Mouse (Mus musculus): ENCODE results near the gene Trpv4. TPM values are rescaled to one million over a fixed set of nuclear protein-coding genes. Genes with fewer than 3 reads are reported as not detected.

Gene Trpv4
- polyA plus RNA-seq, 1 experiment = 30.3 TPM

DNA sequence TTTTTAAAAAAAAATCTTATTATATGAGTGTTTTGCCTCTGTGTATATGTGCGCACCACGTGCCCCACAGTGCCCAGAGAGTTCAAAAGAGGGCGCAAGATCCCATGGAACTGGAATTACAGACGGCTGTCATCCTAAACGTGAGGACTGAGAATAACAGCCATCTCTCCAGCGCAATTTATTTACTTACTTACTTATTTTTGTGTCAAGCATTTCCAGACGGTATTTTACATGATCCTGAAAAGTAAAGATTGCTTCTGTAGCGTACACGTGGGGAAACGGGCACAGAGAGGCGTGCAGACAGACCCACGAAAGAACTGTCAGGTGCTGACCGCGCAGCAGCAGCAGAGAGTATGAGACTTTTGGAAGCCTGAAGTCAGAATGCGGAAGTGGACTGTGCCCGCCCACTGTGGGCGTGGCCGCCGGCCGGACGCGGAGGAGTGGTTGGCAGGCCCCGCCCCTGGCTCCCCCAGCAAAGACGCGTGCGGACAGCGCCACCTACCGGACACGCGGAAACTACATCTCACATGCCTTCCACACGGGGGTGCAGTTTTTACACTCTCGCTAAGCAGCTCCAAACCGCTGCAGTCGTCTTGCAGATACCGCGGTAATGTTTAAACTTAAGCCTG lies 9.1 kb upstream of the Trpv4 start:
- DNase-seq (ENCODE audit: low read depth) = no peak

DNA sequence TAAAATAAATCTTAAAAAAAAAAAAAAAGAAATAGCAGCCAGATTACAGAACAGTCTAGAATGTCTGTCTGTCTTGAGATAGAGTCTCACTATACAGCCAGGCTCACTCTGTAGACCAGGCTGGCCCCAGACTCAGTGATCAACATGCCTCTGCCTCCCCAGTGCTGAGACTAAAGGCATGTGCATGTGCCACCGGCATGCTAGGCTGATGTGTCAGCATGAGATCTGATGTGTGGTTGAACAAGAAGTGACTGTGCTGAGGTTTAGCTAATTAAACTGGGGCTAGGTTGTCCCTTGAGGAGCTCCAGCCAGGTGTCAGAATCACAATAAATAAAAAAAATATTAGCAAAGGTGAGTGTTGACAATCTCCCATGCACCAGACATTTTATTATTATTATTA lies 8.4 kb upstream of the Trpv4 start:
- no peak for DNase-seq (ENCODE audit: low read depth)

- no peak for DNase-seq (ENCODE audit: low read depth)
Observed at GRCm38 (mm10) chr5:114664750-114665149, 6.5 kb upstream of the Trpv4 start.

DNA sequence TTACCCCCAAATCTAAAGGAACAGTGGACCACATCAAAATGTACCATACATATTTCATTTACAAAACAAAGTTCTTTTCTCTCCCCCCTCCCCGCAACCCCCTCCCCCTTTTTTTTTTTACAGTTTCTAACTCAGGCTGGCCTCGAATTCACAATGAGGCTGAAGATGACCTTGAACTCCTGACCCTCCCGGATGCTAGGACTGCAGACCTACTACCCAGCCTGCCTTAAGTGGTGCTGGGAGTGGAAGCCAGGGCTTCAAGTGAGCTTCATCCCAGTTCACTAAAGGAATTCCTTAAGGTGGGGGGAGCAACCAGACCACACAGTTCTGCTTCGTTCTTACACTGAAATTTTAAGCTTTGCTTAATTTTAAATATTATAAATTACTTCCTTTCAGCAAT lies 5.9 kb upstream of the Trpv4 start:
- DNase-seq (ENCODE audit: low read depth) = no peak

DNA sequence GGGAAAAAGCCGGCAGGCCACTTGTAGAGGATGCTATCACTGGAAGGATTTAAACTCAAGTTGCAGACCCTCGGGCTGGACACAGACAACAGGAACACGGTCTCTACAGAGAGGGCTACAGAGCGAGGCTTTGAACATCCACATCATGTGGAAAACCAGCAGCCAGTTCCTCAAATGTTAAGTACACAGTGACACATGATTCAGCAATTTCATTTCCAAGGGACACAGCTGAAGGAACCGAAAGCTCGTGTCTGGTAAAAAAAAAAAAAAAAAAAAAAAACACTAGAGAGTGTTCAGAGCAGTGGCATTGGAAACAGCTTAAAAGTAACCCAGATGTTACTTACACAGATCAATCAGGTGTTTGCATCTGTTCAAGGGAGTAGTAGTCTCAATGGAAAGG lies 2.8 kb upstream of the Trpv4 start:
- DNase-seq (ENCODE audit: low read depth) = no peak

- no peak for DNase-seq (ENCODE audit: low read depth)
Observed at GRCm38 (mm10) chr5:114657426-114657825, 795 bp downstream of the Trpv4 start.

GRCm38 (mm10) chr5:114656305-114656704 lies 1.9 kb downstream of the Trpv4 start:
- no peak for DNase-seq (ENCODE audit: low read depth)

DNA sequence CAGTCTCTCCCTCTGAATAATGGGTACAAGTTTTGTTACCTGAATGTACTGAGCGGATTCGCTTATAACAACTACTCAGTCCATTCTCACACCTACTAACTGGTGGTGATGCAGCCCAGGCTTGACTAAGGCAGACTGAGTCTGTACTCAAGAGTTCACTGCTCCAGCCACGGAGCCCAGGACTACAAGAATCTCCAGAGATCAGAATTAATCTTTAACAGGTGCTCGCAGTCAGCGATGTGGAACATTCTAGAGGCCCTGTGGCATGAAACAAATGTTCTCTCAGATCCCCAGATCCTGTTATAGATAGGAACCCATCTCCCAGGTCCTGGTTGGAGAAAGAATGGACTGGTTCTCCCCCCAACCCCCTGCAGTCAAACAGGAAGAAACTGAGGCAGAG lies 2.5 kb downstream of the Trpv4 start:
- DNase-seq (ENCODE audit: low read depth) = no peak

- DNase-seq (ENCODE audit: low read depth) = no peak
Observed at GRCm38 (mm10) chr5:114653656-114654437, 4.4 kb downstream of the Trpv4 start.

DNA sequence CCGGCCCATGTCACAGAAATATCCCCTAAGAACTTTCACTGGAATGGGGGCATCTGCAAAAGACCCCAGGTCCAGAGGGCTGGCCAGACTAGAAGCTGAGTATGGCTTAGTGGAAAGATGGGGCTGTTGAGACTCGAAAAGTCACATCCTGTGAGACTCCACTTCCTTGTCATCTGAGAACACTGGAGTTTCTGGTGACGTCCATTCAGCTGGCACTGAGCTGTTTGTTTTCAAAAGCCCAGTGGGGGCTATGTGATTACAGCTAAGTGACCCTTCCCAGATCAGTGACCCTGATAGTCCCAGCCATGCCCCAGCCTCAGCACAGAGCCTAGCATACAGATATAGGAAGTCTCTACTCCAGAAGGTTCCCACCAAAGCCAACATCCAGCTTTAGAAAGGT lies 6.8 kb downstream of the Trpv4 start:
- DNase-seq (ENCODE audit: low read depth) = no peak

DNA sequence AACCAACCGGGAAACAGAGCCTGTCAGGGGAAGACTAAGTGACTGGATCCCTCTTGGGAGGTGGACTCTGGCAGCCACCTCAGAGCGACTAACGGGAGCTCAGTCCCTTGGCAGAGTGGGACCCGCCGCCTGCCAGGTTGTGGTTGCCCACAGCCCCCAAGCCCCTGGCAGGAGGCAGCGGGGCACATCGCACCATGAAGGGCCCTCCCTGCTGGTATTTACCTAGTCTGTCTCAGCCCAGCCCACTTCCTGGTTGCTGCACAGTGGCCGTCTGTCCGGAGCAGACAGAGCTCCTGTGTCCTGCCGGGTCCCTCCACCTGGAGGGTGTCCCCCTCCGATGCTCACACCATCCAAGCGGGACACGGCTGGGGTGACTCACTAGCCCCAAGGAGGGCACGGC lies 7.2 kb downstream of the Trpv4 start:
- no peak for DNase-seq (ENCODE audit: low read depth)

DNA sequence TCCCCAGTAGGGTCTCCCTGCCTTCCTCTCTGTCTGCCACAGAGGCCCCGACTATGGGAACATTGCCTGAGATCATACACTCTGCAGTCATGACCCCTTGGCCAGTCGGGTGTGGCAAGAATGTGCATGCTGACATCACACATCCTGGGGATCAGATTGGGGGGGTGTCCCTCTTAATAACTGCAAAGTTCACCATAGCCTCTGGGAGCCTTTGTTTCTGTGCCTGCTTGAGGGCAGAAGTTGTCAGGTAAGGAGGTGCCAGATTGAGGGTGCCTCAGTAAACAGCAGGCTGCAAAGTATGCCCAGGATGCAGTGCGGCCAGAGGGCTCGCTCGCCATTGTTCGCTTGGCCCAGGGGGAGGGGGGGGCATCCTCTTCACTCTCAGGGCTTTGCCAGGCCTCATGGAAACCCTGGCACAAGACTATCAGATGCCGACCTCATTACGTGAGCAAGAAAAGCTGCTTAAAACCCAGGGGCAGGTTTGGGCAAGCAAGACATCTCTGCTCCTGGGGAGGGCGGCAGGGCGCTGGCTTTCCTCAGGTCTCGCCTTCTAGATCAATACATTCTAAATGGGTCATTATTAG lies 9.4 kb downstream of the Trpv4 start:
- no peak for DNase-seq (ENCODE audit: low read depth)

DNA sequence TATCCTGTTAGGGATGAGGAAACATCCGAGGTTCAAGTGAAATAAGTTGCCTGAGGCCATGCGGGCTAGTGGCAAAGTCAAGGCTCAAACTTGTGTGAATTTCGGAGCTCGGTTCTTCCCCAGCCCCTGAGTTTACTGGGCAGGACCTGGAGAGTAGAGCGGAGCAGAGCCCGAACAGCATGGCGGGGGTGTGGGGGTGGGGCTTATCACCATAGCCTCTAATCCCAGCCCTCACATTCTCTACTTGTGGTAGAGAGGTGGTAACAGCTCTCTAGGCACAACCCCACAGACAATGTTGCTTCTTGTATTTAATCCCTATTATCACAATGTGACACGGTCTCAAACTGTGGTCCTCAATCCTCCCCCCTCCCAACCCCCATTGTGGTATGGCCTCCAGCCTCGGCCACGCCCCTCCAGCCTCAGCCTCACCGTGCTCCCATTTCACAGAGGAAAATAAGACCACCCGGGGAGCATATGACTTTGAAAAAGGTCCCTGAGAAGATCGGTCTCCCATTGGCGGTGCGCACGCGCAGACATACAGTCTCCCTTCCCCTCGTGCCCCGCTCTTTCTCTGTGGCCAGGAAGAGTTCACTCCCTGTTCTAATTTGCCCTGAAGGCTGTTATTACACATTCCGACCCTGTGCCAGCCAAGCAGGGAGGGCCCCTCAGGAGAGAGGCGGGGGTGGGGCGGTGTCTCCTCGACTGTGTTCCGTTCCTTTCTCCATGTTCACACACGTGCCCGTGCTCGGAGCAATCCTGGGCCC lies 10.8 kb downstream of the Trpv4 start:
- no peak for DNase-seq (ENCODE audit: low read depth)

- DNase-seq (ENCODE audit: low read depth) = no peak
Observed at GRCm38 (mm10) chr5:114645916-114646315, 12.3 kb downstream of the Trpv4 start.

DNA sequence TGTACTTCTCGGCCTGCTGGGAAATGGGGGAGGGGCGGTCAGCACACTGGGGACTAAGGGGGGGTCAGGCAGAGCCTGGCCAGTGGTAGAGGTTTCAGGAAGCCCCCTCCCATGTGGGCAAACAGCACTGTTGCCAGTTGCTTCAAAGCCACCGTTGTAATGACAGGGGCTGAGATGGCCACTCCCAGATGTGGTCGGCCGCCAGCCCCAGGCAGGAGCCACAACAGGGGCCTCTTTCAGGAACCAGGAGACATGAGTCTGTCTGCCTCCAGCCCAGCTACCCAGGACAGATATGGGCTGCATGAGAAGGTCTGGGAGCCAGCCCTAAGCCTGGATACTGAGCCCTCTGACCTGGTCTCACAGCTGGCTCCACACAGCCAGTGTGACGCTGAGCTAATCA lies 13.3 kb downstream of the Trpv4 start:
- no peak for DNase-seq (ENCODE audit: low read depth)

GRCm38 (mm10) chr5:114640809-114641208 lies 17.4 kb downstream of the Trpv4 start:
- DNase-seq (ENCODE audit: low read depth) = no peak

- no peak for DNase-seq (ENCODE audit: low read depth)
Observed at GRCm38 (mm10) chr5:114639645-114639957, 18.6 kb downstream of the Trpv4 start.

- DNase-seq (ENCODE audit: low read depth) = no peak
Observed at GRCm38 (mm10) chr5:114638769-114639644, 19.2 kb downstream of the Trpv4 start.

GRCm38 (mm10) chr5:114636091-114636490 lies 22.1 kb downstream of the Trpv4 start:
- no peak for DNase-seq (ENCODE audit: low read depth)

DNA sequence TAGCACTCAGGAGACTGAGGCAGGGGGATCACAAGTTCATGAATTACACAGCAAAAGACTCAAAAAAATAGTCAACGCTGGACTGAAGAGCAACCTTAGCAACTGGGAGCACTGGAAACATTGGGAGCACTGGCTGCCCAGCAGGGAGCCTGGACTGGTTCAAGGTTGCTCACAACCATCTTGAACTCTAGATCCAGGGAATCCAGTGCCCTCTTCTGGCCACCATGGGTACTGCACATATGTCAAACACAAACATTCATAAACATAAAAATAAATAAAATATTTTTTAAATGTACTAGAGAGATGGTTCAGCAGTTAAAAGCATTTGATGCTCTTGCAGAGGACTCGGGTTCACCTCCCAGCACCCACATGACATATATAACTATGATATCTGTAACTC lies 26.9 kb downstream of the Trpv4 start:
- no peak for DNase-seq (ENCODE audit: low read depth)

DNA sequence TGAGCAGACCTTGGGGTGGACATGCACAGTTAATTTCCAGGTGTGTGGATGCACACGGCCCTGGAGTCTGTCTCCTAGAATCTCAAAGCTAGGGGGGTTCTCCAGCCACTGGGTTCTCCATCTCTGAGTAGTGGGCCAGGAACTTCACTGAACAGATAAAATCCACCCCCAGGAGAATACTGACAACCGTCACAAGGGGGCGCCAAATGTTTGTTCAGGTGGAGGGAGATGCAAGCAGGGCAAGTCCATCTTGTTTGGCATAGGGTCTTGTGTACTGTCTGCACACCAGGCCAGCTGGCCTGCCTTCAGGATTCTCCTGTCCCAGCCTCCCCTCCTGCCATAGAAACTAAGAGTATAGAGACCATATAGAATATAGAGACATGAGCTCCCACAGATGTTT lies 32.6 kb downstream of the Trpv4 start:
- no peak for DNase-seq (ENCODE audit: low read depth)

GRCm38 (mm10) chr5:114620305-114620704 lies 37.9 kb downstream of the Trpv4 start:
- no peak for DNase-seq (ENCODE audit: low read depth)

Measured in gonadal fat pad, adult 2 months (tissue).